Mouse (Mus musculus): ENCODE data around the gene Xpnpep3. TPM values are rescaled to one million over a fixed set of nuclear protein-coding genes. Genes with fewer than 3 reads are reported as not detected.

Xpnpep3 gene
- 10 to 100 TPM; 15.1 to 15.4 TPM for total RNA-seq (2021)
- long read RNA-seq, experiment 1, full-length matches to known transcripts = 7 of 13 reads
- long read RNA-seq, experiment 1, partial matches to known transcripts = 1 of 13 reads
- long read RNA-seq, experiment 1, other reads (novel, unspliced or antisense) = 5 of 13 reads
- long read RNA-seq, experiment 2, full-length matches to known transcripts = 4 of 6 reads
- long read RNA-seq, experiment 2, partial matches to known transcripts = 1 of 6 reads
- long read RNA-seq, experiment 2, other reads (novel, unspliced or antisense) = 1 of 6 reads

- intact Hi-C loops (cut with DNase I) = loop anchor here (1.0 to 2.0 kb wide), 2 partner anchors 65 to 187 kb away; no protein-coding TSS in a partner anchor
- Histone ChIP-seq H3K27ac (peak within 1 kb of the TSS; percentile 100), H3K4me3 (peak within 1 kb of the TSS; percentile 80)
- DNase-seq (ENCODE audit: extremely low spot score in 1 of 2, low spot score in 2 of 2) = peak; percentile 96 to 99
- no peak for TF ChIP-seq CTCF (IDR thresholded peaks at IDR 0.05)
Observed at GRCm38 (mm10) chr15:81399638-81400315, at the start of gene Xpnpep3, which contains the start of gene St13. Xpnpep3 (plus strand) TSS chr15:81400138. St13 (minus strand) TSS chr15:81400077.

- TF ChIP-seq CTCF (IDR thresholded peaks at IDR 0.05) = no peak
- intact Hi-C loops (cut with DNase I) = loop anchor here (5.0 kb wide), 1 partner anchor 113 kb away; the partner anchor contains the start of gene Mchr1
- H3K4me3 ChIP-seq = no peak overlapping the region
- no peak for DNase-seq (ENCODE audit: extremely low spot score in 1 of 2, low spot score in 2 of 2)
- H3K27ac ChIP-seq = no peak overlapping the region
Observed at GRCm38 (mm10) chr15:81350401-81350800, 49.5 kb upstream of the Xpnpep3 start.

DNA sequence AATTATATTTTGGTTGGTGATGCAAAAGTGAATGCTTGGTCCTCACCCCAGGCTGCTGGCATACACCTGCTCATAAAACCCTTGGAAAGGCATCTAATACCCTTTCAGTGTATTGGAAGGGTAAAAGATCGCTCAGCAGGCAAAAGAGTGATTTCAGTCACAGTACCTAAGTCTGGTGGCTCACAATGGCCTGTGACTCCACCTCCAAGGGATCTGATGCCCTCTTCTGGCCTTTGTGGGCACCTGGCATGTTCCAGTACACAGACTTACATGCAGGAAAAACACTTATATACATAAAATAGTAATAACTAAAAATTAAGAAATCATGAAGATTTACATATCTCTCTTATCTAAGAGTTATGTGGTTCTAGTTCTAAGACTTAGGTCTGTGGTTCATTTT lies 47.3 kb upstream of the Xpnpep3 start:
- Histone ChIP-seq H3K4me3 (no peak overlapping the region), H3K27ac (no peak overlapping the region)
- no peak for DNase-seq (ENCODE audit: extremely low spot score in 1 of 2, low spot score in 2 of 2)
- TF ChIP-seq CTCF (IDR thresholded peaks at IDR 0.05) = peak; percentile 28
- intact Hi-C loops (cut with DNase I) = loop anchor here (5.0 kb wide), 1 partner anchor 115 kb away; the partner anchor contains the start of gene Mchr1

DNA sequence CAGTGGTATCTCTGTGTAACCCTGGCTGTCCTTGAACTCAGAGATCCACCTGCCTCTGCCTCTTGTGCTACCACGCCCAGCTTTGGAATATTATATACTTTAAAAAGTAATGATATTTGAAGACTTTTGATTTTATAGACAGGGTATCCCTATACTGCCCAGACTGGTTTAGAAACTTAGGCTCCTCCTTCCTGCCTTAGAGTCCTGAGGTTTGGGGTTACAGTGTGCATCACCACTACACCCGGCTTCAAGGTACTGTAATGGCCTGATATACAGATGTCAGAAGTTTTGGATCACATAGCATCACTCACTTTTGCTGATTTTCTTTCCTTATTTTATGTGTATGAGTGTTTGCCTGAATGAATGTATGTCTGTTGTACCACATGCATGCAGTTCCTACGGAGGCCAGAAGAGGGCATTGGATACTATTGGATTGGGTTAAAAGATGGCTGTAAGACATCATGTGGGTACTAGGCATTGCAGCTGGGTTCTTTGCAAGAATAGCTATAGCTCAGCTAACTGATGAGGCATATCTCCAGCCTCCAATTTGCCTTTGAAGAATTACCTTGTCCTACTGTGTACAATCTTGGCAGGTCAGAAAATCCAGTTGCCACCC lies 44.7 kb upstream of the Xpnpep3 start:
- intact Hi-C loops (cut with DNase I) = no loop called here
- H3K27ac ChIP-seq = no peak overlapping the region
- TF ChIP-seq CTCF (IDR thresholded peaks at IDR 0.05) = peak; percentile 55
- DNase-seq (ENCODE audit: extremely low spot score in 1 of 2, low spot score in 2 of 2) = no peak
- H3K4me3 ChIP-seq = no peak overlapping the region

GRCm38 (mm10) chr15:81356946-81357345 lies 43.0 kb upstream of the Xpnpep3 start:
- intact Hi-C loops (cut with DNase I) = no loop called here
- no peak for TF ChIP-seq CTCF (IDR thresholded peaks at IDR 0.05)
- no peak overlapping the region for H3K4me3 ChIP-seq
- DNase-seq (ENCODE audit: extremely low spot score in 1 of 2, low spot score in 2 of 2) = no peak
- no peak overlapping the region for H3K27ac ChIP-seq

DNA sequence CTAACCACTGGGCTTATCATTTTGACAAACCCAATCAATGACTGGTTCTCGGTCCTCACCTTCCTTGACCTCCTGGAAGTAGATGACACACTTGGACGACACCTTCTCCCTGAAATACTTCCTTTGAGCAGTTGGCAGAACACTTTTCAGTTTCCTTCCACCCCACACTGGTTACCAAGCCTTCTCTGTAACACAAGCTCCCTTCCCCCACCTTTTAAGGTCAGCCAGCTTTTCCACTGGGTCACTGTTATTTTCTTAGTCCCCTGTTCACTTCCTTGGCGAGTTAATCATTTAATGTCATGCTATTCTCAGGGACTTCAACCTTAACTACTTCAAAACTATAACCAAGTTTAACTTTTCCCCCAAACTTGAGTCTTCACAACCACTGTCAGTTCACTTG lies 41.0 kb upstream of the Xpnpep3 start:
- intact Hi-C loops (cut with DNase I) = no loop called here
- Histone ChIP-seq H3K27ac (no peak overlapping the region), H3K4me3 (no peak overlapping the region)
- TF ChIP-seq CTCF (IDR thresholded peaks at IDR 0.05) = no peak
- no peak for DNase-seq (ENCODE audit: extremely low spot score in 1 of 2, low spot score in 2 of 2)

- Histone ChIP-seq H3K27ac (no peak overlapping the region), H3K4me3 (no peak overlapping the region)
- intact Hi-C loops (cut with DNase I) = no loop called here
- no peak for DNase-seq (ENCODE audit: extremely low spot score in 1 of 2, low spot score in 2 of 2)
- no peak for TF ChIP-seq CTCF (IDR thresholded peaks at IDR 0.05)
Observed at GRCm38 (mm10) chr15:81359421-81359820, 40.5 kb upstream of the Xpnpep3 start.

GRCm38 (mm10) chr15:81360345-81361021 lies 39.5 kb upstream of the Xpnpep3 start, which contains the start of gene Slc25a17:
Slc25a17 (minus strand) TSS chr15:81360812.
- peak within 1 kb of the TSS; percentile 61 for H3K4me3 ChIP-seq
- peak within 1 kb of the TSS; percentile 69 for H3K27ac ChIP-seq
- peak; percentile 90 to 91 for DNase-seq (ENCODE audit: extremely low spot score in 1 of 2, low spot score in 2 of 2)
- no peak for TF ChIP-seq CTCF (IDR thresholded peaks at IDR 0.05)
- intact Hi-C loops (cut with DNase I) = no loop called here

- TF ChIP-seq CTCF (IDR thresholded peaks at IDR 0.05) = no peak
- intact Hi-C loops (cut with DNase I) = no loop called here
- DNase-seq (ENCODE audit: extremely low spot score in 1 of 2, low spot score in 2 of 2) = no peak
- H3K4me3 ChIP-seq = peak overlapping the region; percentile 61
- H3K27ac ChIP-seq = peak overlapping the region; percentile 22
Observed at GRCm38 (mm10) chr15:81361022-81361404, 38.9 kb upstream of the Xpnpep3 start.

DNA sequence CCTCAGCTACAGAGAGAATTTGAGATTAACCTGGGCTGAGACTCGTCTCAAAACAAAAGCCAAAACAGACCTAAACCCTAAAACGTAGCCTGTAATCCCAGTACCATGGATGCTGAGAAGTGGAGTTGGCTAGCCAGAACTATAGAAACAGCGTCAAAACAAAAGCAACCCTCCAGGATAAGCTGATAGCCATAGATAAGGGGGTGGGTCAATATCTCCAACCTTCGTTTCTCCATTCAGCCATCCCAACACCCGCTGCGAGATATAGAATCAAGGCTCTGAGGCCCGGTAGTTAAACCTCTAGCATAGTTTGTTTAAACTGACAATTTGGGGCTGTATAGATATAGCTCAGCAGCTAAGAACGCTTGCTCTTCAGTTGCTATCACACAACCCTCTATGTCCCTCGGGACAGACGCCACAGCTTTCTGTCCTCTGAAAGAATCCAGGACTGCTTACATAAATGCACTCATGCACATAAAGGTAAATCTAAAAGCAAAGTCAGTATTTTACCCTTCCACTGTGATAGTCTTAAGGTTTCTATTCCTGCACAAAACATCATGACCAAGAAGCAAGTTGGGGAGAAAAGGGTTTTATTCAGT lies 38.4 kb upstream of the Xpnpep3 start:
- no peak for TF ChIP-seq CTCF (IDR thresholded peaks at IDR 0.05)
- no peak for DNase-seq (ENCODE audit: extremely low spot score in 1 of 2, low spot score in 2 of 2)
- Histone ChIP-seq H3K4me3 (no peak overlapping the region), H3K27ac (no peak overlapping the region; the same call in 1 of the 2 replicates)
- intact Hi-C loops (cut with DNase I) = no loop called here

DNA sequence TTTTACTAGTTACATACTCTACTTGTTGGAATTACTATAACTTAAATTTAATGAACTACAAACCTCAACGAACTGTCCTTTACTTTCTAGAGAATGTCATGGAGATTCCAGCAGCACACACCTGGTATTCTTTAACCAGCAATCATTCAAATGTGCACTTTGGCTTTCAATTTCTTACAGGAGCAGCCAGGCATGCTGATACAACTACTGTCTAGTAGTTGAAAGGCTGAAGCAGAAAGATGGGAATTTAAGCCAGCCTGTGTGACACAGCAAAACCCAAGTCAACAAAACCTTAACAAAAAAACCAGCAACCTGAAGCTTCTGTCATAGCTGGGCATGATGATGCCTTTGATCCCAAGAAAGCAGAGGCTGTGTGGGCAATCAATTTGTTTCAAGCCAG lies 37.4 kb upstream of the Xpnpep3 start:
- no peak overlapping the region for H3K27ac ChIP-seq
- no peak overlapping the region for H3K4me3 ChIP-seq
- DNase-seq (ENCODE audit: extremely low spot score in 1 of 2, low spot score in 2 of 2) = no peak
- intact Hi-C loops (cut with DNase I) = no loop called here
- TF ChIP-seq CTCF (IDR thresholded peaks at IDR 0.05) = no peak

Data from left cerebral cortex, adult 2 months (tissue).